Mouse (Mus musculus) small intestine, adult 2 months (tissue): ENCODE data around the gene Cpne6.

Experiments used
- CTCF ChIP-seq: fragments of 200-500 bp; IDR thresholded peaks from 2 replicates; pipeline ENCODE4 v1.5.1; 2012; ENCODE audit warnings: low read depth, mild to moderate bottlenecking, control low read depth, inconsistent platforms, low read length, moderate library complexity, mixed read lengths; ENCODE audit not compliant: insufficient replicate concordance, insufficient read length; ENCODE audit errors: extremely low read depth
- POLR2A ChIP-seq: fragments of 200-500 bp; IDR thresholded peaks from 2 replicates; pipeline ENCODE4 v1.6.1; 2012; ENCODE audit warnings: low read depth, mild to moderate bottlenecking, control low read depth, inconsistent platforms, low read length, moderate library complexity

GRCm38 (mm10) chr14:55509540-55509939, 705 bp upstream of the Cpne6 start:
- no peak for TF ChIP-seq CTCF
- TF ChIP-seq POLR2A, result no peak
